Mouse (Mus musculus): ENCODE results near the gene Arhgap44. TPM values are rescaled to one million over a fixed set of nuclear protein-coding genes. Genes with fewer than 3 reads are reported as not detected.

Gene Arhgap44
- total and polyA plus RNA-seq, 3 experiments = 0.11 TPM; not detected in 2

DNA sequence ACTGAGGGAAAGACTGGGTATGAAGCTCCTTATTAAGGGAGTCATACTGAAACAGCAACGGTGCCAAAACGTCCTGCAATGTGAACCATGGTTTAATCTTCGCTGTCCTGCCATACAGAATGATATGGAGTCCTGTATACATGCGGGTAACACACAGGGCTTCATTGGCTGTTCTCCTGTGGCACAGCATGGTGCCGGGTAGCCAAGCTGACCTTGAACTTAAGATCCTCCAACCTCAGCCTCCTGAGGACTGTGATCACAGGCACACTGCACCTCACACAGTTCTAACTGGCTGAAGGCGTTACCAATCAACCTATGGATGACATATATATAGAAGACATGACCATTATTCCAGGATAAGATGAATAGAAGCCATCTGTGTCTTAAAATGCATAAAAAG lies 72.4 kb downstream of the Arhgap44 start:
- ATAC-seq (ENCODE audit: extremely low read depth, insufficient number of reproducible peaks, low FRiP score, poor library complexity, severe bottlenecking) = no peak
- Histone ChIP-seq H3K9me3 (replicated peaks) (no peaks in the 10 kb centered on the region), H3K27me3 (ENCODE audit: insufficient read depth, low read length) (no peaks in the 10 kb centered on the region; the same call in 1 of the 2 replicates), H3K4me3 (ENCODE audit: low read depth, low read length) (no peak overlapping the region), H3K36me3 (replicated peaks) (no peaks in the 10 kb centered on the region), H3K4me1 (ENCODE audit: insufficient read depth, low read depth, low read length) (no peaks in the 10 kb centered on the region)
- TF ChIP-seq GATA1 (IDR thresholded peaks at IDR 0.05; ENCODE audit: borderline replicate concordance, low read length) = no peak
- no peak for TF ChIP-seq CTCF (IDR thresholded peaks at IDR 0.05; ENCODE audit: low read depth, low read length)
- no peak for TF ChIP-seq POLR2AphosphoS5 (IDR thresholded peaks at IDR 0.05; ENCODE audit: insufficient replicate concordance, low read depth, low read length)
- no peak for TF ChIP-seq TAL1 (conservative IDR thresholded peaks at IDR 0.05; ENCODE audit: low read depth, low read length)
- no peak for TF ChIP-seq GATA2 (IDR thresholded peaks at IDR 0.05; ENCODE audit: borderline replicate concordance, low read depth, low read length)
- no peak for DNase-seq (ENCODE audit: low spot score)

DNA sequence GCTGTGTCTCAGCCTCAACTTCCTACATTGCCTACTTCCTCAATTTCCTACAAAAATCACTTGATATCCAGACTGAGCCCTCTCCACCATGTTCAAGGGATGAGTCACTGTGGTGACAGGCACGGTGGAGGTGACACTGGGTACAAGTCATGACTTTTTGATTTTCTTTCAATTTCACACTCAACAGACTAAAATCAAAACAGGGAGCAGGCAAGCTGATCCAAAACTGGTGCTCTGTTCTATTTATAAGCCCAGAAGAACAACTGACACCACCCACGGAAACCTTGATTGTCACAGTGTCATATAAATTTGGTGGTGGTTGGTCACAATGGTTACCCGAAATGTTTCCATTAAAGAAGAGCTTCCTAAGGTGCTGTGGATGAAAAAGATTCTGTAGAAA lies 72.8 kb downstream of the Arhgap44 start:
- DNase-seq (ENCODE audit: low spot score) (no peak), ATAC-seq (ENCODE audit: extremely low read depth, insufficient number of reproducible peaks, low FRiP score, poor library complexity, severe bottlenecking) (no peak)
- Histone ChIP-seq H3K4me1 (ENCODE audit: insufficient read depth, low read depth, low read length) (no peaks in the 10 kb centered on the region), H3K27me3 (ENCODE audit: insufficient read depth, low read length) (no peaks in the 10 kb centered on the region; the same call in 1 of the 2 replicates), H3K36me3 (replicated peaks) (no peaks in the 10 kb centered on the region), H3K4me3 (ENCODE audit: low read depth, low read length) (no peak overlapping the region), H3K9me3 (replicated peaks) (no peaks in the 10 kb centered on the region)
- no peak for TF ChIP-seq POLR2AphosphoS5 (IDR thresholded peaks at IDR 0.05; ENCODE audit: insufficient replicate concordance, low read depth, low read length)
- no peak for TF ChIP-seq GATA2 (IDR thresholded peaks at IDR 0.05; ENCODE audit: borderline replicate concordance, low read depth, low read length)
- no peak for TF ChIP-seq CTCF (IDR thresholded peaks at IDR 0.05; ENCODE audit: low read depth, low read length)
- no peak for TF ChIP-seq TAL1 (conservative IDR thresholded peaks at IDR 0.05; ENCODE audit: low read depth, low read length)
- no peak for TF ChIP-seq GATA1 (IDR thresholded peaks at IDR 0.05; ENCODE audit: borderline replicate concordance, low read length)

DNA sequence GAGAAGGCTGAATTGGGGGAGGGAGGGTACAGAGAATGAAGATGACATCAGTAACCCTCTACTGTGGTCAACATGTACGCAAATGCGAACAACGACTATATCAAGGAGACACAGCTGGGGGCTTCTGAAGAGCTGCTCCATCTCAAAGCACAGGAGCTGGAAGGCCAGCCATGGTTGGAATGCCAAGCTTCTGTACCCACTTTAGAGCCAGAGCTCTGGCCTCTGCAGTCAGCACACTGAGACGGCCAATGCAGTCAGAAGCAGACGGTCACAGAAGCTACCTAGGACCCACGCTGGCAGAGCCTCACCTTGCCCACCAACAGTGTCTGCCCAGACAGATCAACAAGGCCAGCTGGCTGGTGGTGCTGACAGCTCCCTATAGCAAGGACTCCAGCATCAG lies 73.5 kb downstream of the Arhgap44 start:
- no peaks in the 10 kb centered on the region; the same call in 1 of the 2 replicates for H3K27me3 ChIP-seq (ENCODE audit: insufficient read depth, low read length)
- ATAC-seq (ENCODE audit: extremely low read depth, insufficient number of reproducible peaks, low FRiP score, poor library complexity, severe bottlenecking) = no peak
- TF ChIP-seq GATA1 (IDR thresholded peaks at IDR 0.05; ENCODE audit: borderline replicate concordance, low read length) = no peak
- no peak for TF ChIP-seq TAL1 (conservative IDR thresholded peaks at IDR 0.05; ENCODE audit: low read depth, low read length)
- no peak for TF ChIP-seq GATA2 (IDR thresholded peaks at IDR 0.05; ENCODE audit: borderline replicate concordance, low read depth, low read length)
- TF ChIP-seq CTCF (IDR thresholded peaks at IDR 0.05; ENCODE audit: low read depth, low read length) = no peak
- TF ChIP-seq POLR2AphosphoS5 (IDR thresholded peaks at IDR 0.05; ENCODE audit: insufficient replicate concordance, low read depth, low read length) = no peak

DNA sequence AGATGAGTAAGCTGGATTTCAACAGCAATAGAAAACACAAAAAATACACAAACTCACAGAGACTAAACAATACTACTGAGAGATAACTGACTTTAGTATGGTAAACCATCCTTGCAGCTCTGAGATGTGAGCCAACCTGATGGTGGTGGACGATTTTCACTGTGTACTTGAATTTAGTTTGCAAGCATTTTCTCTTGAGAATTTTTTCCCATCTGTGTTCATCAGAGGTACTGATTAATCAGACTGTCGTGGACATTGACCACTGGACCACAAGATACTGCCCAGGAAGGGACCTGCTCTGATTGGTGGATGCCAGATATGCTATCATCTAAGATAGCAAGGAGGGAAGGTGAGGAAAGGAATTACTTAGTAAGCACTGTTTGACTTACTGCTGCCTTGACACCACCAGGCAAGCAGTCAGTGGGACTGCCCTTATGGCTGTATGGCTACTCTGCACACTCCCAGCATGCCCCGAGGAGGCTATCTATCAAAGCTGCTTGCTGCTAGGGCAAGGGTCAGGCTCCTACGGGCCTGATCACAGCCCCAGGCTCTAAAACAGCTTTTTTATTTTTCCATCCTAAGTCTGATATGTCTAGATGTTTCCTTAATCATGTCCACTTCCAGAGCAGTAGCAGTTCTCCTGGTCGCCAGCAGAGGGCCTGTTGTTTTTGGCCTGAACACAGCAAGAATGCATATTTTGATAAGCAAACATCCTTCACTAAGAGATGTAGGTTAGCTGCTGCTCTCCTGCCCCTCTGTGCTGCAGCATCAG lies 74.1 kb downstream of the Arhgap44 start:
- Histone ChIP-seq H3K27me3 (ENCODE audit: insufficient read depth, low read length) (no peaks in the 10 kb centered on the region; the same call in 1 of the 2 replicates), H3K4me3 (ENCODE audit: low read depth, low read length) (no peak overlapping the region), H3K9me3 (replicated peaks) (no peaks in the 10 kb centered on the region), H3K4me1 (ENCODE audit: insufficient read depth, low read depth, low read length) (no peaks in the 10 kb centered on the region), H3K36me3 (replicated peaks) (no peaks in the 10 kb centered on the region)
- DNase-seq (ENCODE audit: low spot score) (peak; percentile 4), ATAC-seq (ENCODE audit: extremely low read depth, insufficient number of reproducible peaks, low FRiP score, poor library complexity, severe bottlenecking) (no peak)
- peak; percentile 76 for TF ChIP-seq CTCF (IDR thresholded peaks at IDR 0.05; ENCODE audit: low read depth, low read length)
- TF ChIP-seq TAL1 (conservative IDR thresholded peaks at IDR 0.05; ENCODE audit: low read depth, low read length) = no peak
- TF ChIP-seq GATA1 (IDR thresholded peaks at IDR 0.05; ENCODE audit: borderline replicate concordance, low read length) = no peak

More for the DNA sequence above, 73.5 kb downstream of the Arhgap44 start:
- Histone ChIP-seq H3K9me3 (replicated peaks) (no peaks in the 10 kb centered on the region), H3K4me1 (ENCODE audit: insufficient read depth, low read depth, low read length) (no peaks in the 10 kb centered on the region), H3K4me3 (ENCODE audit: low read depth, low read length) (no peak overlapping the region), H3K36me3 (replicated peaks) (no peaks in the 10 kb centered on the region)
- no peak for DNase-seq (ENCODE audit: low spot score)

DNA sequence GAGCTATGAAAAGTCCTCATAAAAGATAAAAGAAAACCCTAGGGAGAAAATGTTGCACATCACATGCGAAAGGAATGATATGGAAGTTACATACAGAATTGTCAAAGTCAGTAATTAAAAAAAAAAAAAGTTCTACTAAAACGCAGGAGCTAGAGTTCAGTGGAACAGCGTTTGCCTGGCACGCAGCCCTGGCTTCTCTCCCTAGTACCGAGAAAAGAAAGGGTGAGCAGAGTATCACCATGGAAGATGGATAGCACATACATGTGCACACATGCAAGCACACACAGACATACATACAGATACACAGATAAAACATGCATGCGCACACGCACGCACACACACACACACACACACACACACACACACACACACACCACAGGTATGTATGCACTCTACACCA lies 82.0 kb downstream of the Arhgap44 start:
- H3K4me3 ChIP-seq (ENCODE audit: low read depth, low read length) = no peak overlapping the region

DNA sequence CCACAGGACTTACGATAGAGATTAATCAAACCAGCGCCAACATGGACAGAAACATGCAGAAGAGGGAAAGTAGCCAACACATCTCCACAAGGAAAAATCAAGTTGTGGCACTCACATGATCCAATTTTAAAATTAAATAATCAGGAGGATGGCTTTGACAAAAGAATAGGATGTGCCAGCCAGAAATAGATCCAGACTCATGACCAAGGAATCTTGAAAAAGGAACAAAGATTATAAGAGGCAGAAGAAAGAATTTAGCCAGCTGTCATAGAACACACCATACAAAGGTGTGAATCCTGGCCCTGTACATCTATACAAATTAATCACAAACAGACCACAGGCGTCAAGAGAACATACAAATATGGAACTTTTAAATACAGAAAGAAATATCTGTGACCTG lies 82.5 kb downstream of the Arhgap44 start:
- Histone ChIP-seq H3K9me3 (replicated peaks) (no peaks in the 10 kb centered on the region), H3K4me1 (ENCODE audit: insufficient read depth, low read depth, low read length) (no peaks in the 10 kb centered on the region), H3K36me3 (replicated peaks) (no peaks in the 10 kb centered on the region), H3K4me3 (ENCODE audit: low read depth, low read length) (no peak overlapping the region), H3K27me3 (ENCODE audit: insufficient read depth, low read length) (no peaks in the 10 kb centered on the region)
- ATAC-seq (ENCODE audit: extremely low read depth, insufficient number of reproducible peaks, low FRiP score, poor library complexity, severe bottlenecking) = no peak
- TF ChIP-seq GATA1 (IDR thresholded peaks at IDR 0.05; ENCODE audit: borderline replicate concordance, low read length) (no peak), GATA2 (IDR thresholded peaks at IDR 0.05; ENCODE audit: borderline replicate concordance, low read depth, low read length) (no peak), POLR2AphosphoS5 (IDR thresholded peaks at IDR 0.05; ENCODE audit: insufficient replicate concordance, low read depth, low read length) (no peak), CTCF (IDR thresholded peaks at IDR 0.05; ENCODE audit: low read depth, low read length) (no peak), TAL1 (conservative IDR thresholded peaks at IDR 0.05; ENCODE audit: low read depth, low read length) (no peak)
- no peak for DNase-seq (ENCODE audit: low spot score)

More for the DNA sequence above, 82.0 kb downstream of the Arhgap44 start:
- Histone ChIP-seq H3K9me3 (replicated peaks) (no peaks in the 10 kb centered on the region), H3K27me3 (ENCODE audit: insufficient read depth, low read length) (no peaks in the 10 kb centered on the region), H3K4me1 (ENCODE audit: insufficient read depth, low read depth, low read length) (no peaks in the 10 kb centered on the region), H3K36me3 (replicated peaks) (no peaks in the 10 kb centered on the region)
- DNase-seq (ENCODE audit: low spot score) (no peak), ATAC-seq (ENCODE audit: extremely low read depth, insufficient number of reproducible peaks, low FRiP score, poor library complexity, severe bottlenecking) (no peak)
- no peak for TF ChIP-seq GATA1 (IDR thresholded peaks at IDR 0.05; ENCODE audit: borderline replicate concordance, low read length)
- no peak for TF ChIP-seq POLR2AphosphoS5 (IDR thresholded peaks at IDR 0.05; ENCODE audit: insufficient replicate concordance, low read depth, low read length)
- TF ChIP-seq TAL1 (conservative IDR thresholded peaks at IDR 0.05; ENCODE audit: low read depth, low read length) = no peak
- no peak for TF ChIP-seq CTCF (IDR thresholded peaks at IDR 0.05; ENCODE audit: low read depth, low read length)
- no peak for TF ChIP-seq GATA2 (IDR thresholded peaks at IDR 0.05; ENCODE audit: borderline replicate concordance, low read depth, low read length)

Data from G1E (cell line).